ENCODE assay signal across 24 mouse cellular contexts in the genomic region with DNA sequence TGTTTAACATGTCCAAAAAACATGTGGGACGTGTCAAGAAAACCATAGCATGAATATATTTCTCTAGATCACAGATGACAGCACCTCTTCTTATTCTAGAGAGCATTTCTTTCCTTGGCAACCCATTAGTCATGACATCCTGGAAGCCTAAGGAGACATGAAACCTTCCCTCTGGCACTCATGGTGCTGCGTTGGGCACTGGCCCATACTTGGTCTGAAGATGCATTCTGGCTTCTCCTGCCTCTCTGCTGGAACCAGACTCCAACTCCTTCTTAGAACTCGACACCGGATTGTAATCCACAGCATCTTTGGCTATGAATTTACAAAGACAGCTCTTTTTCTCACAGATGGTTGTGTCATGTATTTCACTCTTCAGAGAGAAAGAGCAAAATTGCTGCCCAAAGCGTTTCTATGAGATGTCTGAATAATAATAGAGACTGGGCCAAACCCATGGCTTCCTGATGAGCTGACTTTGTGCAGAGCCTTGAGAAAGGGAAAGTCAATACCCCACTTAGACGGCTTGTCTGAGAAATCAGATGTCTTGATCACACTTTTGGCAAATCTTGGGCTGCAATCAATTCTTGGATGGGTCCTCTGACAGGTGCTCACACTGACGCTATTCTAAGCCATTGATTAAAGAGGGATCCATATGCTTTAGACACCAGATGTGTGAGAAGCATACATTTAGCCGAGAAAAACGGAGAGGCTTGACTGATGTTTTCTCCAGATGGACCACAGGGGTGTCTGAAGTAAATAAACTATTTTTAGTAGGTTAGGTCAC.
A peak's percentile ranks its signal among the peaks of the same experiment; 100 is the strongest.
DNase-seq lines count a peak whose midpoint lies in the region; ATAC-seq and TF ChIP-seq lines count a peak whose summit lies in the region.
"Had no signal": no experiment of that assay in that cellular context is flagged by ENCODE, and none has a peak within 500 bp of the region (broad histone marks: within the 10 kb centered on the region; RNA-seq: fewer than 3 reads in every experiment).

No protein-coding gene starts in this region.

- H3K4me2 ChIP-seq in embryonic facial prominence, embryonic 14.5 days (ENCODE audit: low read depth, low read length) = no peak overlapping the region
- H3K4me2 ChIP-seq: forebrain, embryonic 15.5 days; heart, embryonic 13.5 days; hindbrain, embryonic 14.5 days; liver, embryonic 12.5 days; midbrain, embryonic 12.5 days had no signal

- no peaks in the 10 kb centered on the region for H3K36me3 ChIP-seq in embryonic facial prominence, embryonic 14.5 days (ENCODE audit: control insufficient read depth, insufficient read depth, low read length)
- H3K36me3 ChIP-seq in embryonic facial prominence, embryonic 10.5 days (replicated peaks) = no peaks in the 10 kb centered on the region
- H3K36me3 ChIP-seq: forebrain, embryonic 15.5 days; heart, embryonic 13.5 days; liver, embryonic 12.5 days; midbrain, embryonic 12.5 days had no signal

- H3K4me3 ChIP-seq in embryonic facial prominence, embryonic 14.5 days (ENCODE audit: low read depth, low read length) = no peak overlapping the region
- no peak overlapping the region for H3K4me3 ChIP-seq in embryonic facial prominence, embryonic 10.5 days
- no peak overlapping the region for H3K4me3 ChIP-seq in left cerebral cortex, adult 2 months
- H3K4me3 ChIP-seq: forebrain, embryonic 15.5 days; heart, embryonic 13.5 days; liver, embryonic 12.5 days; midbrain, embryonic 12.5 days had no signal

- WGBS in embryonic facial prominence, embryonic 14.5 days = 65% methylated on average over 9 of the region's 9 CpGs
- 76% methylated on average over 9 of the region's 9 CpGs for WGBS in embryonic facial prominence, embryonic 10.5 days

- intact Hi-C loops in left cerebral cortex, adult 2 months (cut with DNase I) = no loop called here
- intact Hi-C loops in gastrocnemius, postnatal 14 days (cut with DNase I; ENCODE audit: low total_unique reads) = no loop called here

- ATAC-seq in embryonic facial prominence, embryonic 14.5 days (ENCODE audit: low read depth) = peak; percentile 67; the same call in 1 of the 2 replicates
- ATAC-seq: CD4-positive, CD25-positive, alpha-beta regulatory T cell, adult 4 months; forebrain, embryonic 15.5 days; intestine, postnatal 0 days; liver, embryonic 12.5 days; liver, postnatal 0 days had no signal

- no peak for TF ChIP-seq CTCF in left cerebral cortex, adult 2 months (IDR thresholded peaks at IDR 0.05)

- peak; percentile 62 for DNase-seq in embryonic facial prominence, embryonic 14.5 days (ENCODE audit: low spot score)
- DNase-seq in embryonic facial prominence, embryonic 10.5 days (ENCODE audit: low spot score) = no peak
- DNase-seq in left cerebral cortex, adult 2 months (ENCODE audit: extremely low spot score in 1 of 2, low spot score in 2 of 2) = no peak
- DNase-seq in left cerebral cortex, adult 11 months (ENCODE audit: low spot score) = no peak
- DNase-seq in right cerebral cortex, postnatal 4 days = peak; percentile 19
- no peak for DNase-seq in right cerebral cortex, adult 2 months (ENCODE audit: low spot score in 2 of 2)
- no peak for DNase-seq in gastrocnemius, postnatal 14 days
- DNase-seq: adrenal gland, postnatal 14 days; cerebellum, adult 2 months; gastrocnemius, postnatal 36 days; heart, postnatal 10 days; kidney, postnatal 14 days; layer of hippocampus, adult 9-11 months; liver, postnatal 0 days; lung, postnatal 36 days; retina, postnatal 1 day; thymus, postnatal 4 days had no signal

- no peak overlapping the region for H3K9ac ChIP-seq in embryonic facial prominence, embryonic 14.5 days (ENCODE audit: low read depth, low read length)
- H3K9ac ChIP-seq: forebrain, embryonic 15.5 days; heart, embryonic 13.5 days; hindbrain, embryonic 14.5 days; liver, embryonic 12.5 days; liver, postnatal 0 days; midbrain, embryonic 12.5 days had no signal

- no peaks in the 10 kb centered on the region; the same call in 1 of the 2 replicates for H3K4me1 ChIP-seq in embryonic facial prominence, embryonic 14.5 days (ENCODE audit: control insufficient read depth, insufficient read depth, low read length)
- no peaks in the 10 kb centered on the region for H3K4me1 ChIP-seq in embryonic facial prominence, embryonic 10.5 days
- H3K4me1 ChIP-seq: liver, embryonic 12.5 days; midbrain, embryonic 12.5 days had no signal

- no peaks in the 10 kb centered on the region for H3K27me3 ChIP-seq in embryonic facial prominence, embryonic 14.5 days (replicated peaks; ENCODE audit: control insufficient read depth, insufficient read depth, low read length)
- no peaks in the 10 kb centered on the region for H3K27me3 ChIP-seq in embryonic facial prominence, embryonic 10.5 days (replicated peaks; ENCODE audit: low read depth, poor library complexity, severe bottlenecking)
- H3K27me3 ChIP-seq: forebrain, embryonic 15.5 days; heart, embryonic 13.5 days; liver, embryonic 12.5 days; midbrain, embryonic 12.5 days had no signal

- no peak overlapping the region for H3K27ac ChIP-seq in embryonic facial prominence, embryonic 14.5 days (replicated peaks; ENCODE audit: low read depth, low read length)
- no peak overlapping the region for H3K27ac ChIP-seq in embryonic facial prominence, embryonic 10.5 days (replicated peaks)
- H3K27ac ChIP-seq in left cerebral cortex, adult 2 months = peak overlapping the region; percentile 5; the same call in 1 of the 2 replicates
- H3K27ac ChIP-seq: forebrain, embryonic 15.5 days; heart, embryonic 13.5 days; hindbrain, embryonic 14.5 days; liver, embryonic 12.5 days; midbrain, embryonic 12.5 days had no signal

- H3K9me3 ChIP-seq in embryonic facial prominence, embryonic 14.5 days (ENCODE audit: control insufficient read depth, low read length) = no peaks in the 10 kb centered on the region
- H3K9me3 ChIP-seq in embryonic facial prominence, embryonic 10.5 days = no peaks in the 10 kb centered on the region
- H3K9me3 ChIP-seq: forebrain, embryonic 15.5 days; heart, embryonic 13.5 days; liver, embryonic 12.5 days; midbrain, embryonic 12.5 days had no signal

Comparison
In these comparisons a context has a peak if more than half of its experiments do, and no peak if none do; other contexts are left out.
1. DNase-seq: peak in embryonic facial prominence, embryonic 14.5 days (single experiment) and right cerebral cortex, postnatal 4 days (single experiment); none in embryonic facial prominence, embryonic 10.5 days (single experiment), left cerebral cortex, adult 2 months (0 of 2), left cerebral cortex, adult 11 months (single experiment), right cerebral cortex, adult 2 months (0 of 2) and gastrocnemius, postnatal 14 days (single experiment).